Mouse (Mus musculus) stomach, embryonic 14.5 days (tissue): Measurements from ENCODE around the gene Olfr195. TPM values are rescaled to one million over a fixed set of nuclear protein-coding genes. Genes with fewer than 3 reads are reported as not detected.

Experiments used
- polyA plus RNA-seq: library from polyadenylated mRNA; unstranded; fragments of >200 nt; fragmentation: Nextera tagmentation; extraction: Ambion mirVana; gene quantifications from 2 replicates; pipeline ENCODE4 v1.2.1, GENCODE M21; 2014

Gene Olfr195
- polyA plus RNA-seq, 1 experiment from 2014 or later: not detected

Other genes with a start within 250 kb of the Olfr195 start
- gene Olfr181, start 218.3 kb upstream of the Olfr195 start, polyA plus RNA-seq: not detected in 2 replicates
- gene Olfr180, start 217.7 kb upstream of the Olfr195 start, polyA plus RNA-seq: not detected in 2 replicates
- gene Olfr183, start 151.7 kb upstream of the Olfr195 start, polyA plus RNA-seq: not detected in 2 replicates
- 0.17 TPM in 1 of 2 replicates, not detected in the other for gene Olfr186, start 116.8 kb upstream of the Olfr195 start, polyA plus RNA-seq
- gene Olfr187, start 107.3 kb upstream of the Olfr195 start, polyA plus RNA-seq: 0.43 and 0.53 TPM in 2 replicates
- not detected in 2 replicates for gene Olfr190, start 69.0 kb upstream of the Olfr195 start, polyA plus RNA-seq
- not detected in 2 replicates for gene Olfr191, start 57.2 kb upstream of the Olfr195 start, polyA plus RNA-seq
- not detected in 2 replicates for gene Olfr193, start 35.2 kb upstream of the Olfr195 start, polyA plus RNA-seq
- gene Olfr194, start 26.0 kb upstream of the Olfr195 start, polyA plus RNA-seq: not detected in 2 replicates
- not detected in 2 replicates for gene Olfr196, start 23.4 kb downstream of the Olfr195 start, polyA plus RNA-seq
- not detected in 2 replicates for gene Olfr198, start 56.5 kb downstream of the Olfr195 start, polyA plus RNA-seq
- not detected in 2 replicates for gene Olfr199, start 72.7 kb downstream of the Olfr195 start, polyA plus RNA-seq
- not detected in 2 replicates for gene Olfr201, start 125.6 kb downstream of the Olfr195 start, polyA plus RNA-seq
- not detected in 2 replicates for gene Olfr202, start 139.7 kb downstream of the Olfr195 start, polyA plus RNA-seq
- not detected in 2 replicates for gene Olfr203, start 151.8 kb downstream of the Olfr195 start, polyA plus RNA-seq
- gene Olfr204, start 171.2 kb downstream of the Olfr195 start, polyA plus RNA-seq: not detected in 2 replicates
- not detected in 2 replicates for gene Olfr205, start 184.1 kb downstream of the Olfr195 start, polyA plus RNA-seq
- gene Olfr206, start 202.2 kb downstream of the Olfr195 start, polyA plus RNA-seq: not detected in 2 replicates
- not detected in 2 replicates for gene Olfr209, start 216.9 kb downstream of the Olfr195 start, polyA plus RNA-seq